Mouse (Mus musculus) midbrain, embryonic 11.5 days (tissue): ENCODE measurements at regions not wholly inside any gene's neighbourhood (a gene's known extent, or its start where the extent isn't known, plus 50 kb on each side); places are given as distances from the start of the nearest gene placed in this dataset.

Experiments
- ATAC-seq: fragments of 200-750 bp; cut with Nextera tagmentation; 2 replicates; pipeline ENCODE4 v1.8.0; 2017; ENCODE audit warnings: moderate TSS enrichment, moderate library complexity; ENCODE audit not compliant: low FRiP score
- DNase-seq: peaks from one replicate; pipeline ENCODE4 v3.0.0; 2015; ENCODE audit warnings: low spot score; ENCODE audit errors: missing footprints
- H3K27ac ChIP-seq: fragments of 300-500 bp; sonication (generic); 2 replicates; pipeline ENCODE4 v1.5.1; 2014; ENCODE audit warnings: low read depth, low read length
- H3K27me3 ChIP-seq: fragments of 300-500 bp; sonication (generic); 2 replicates; pipeline ENCODE4 v1.6.1; 2014; ENCODE audit warnings: mild to moderate bottlenecking, low read length, moderate library complexity, mixed read lengths; ENCODE audit not compliant: control insufficient read depth, insufficient read depth
- H3K36me3 ChIP-seq: fragments of 300-500 bp; sonication (generic); 2 replicates; pipeline ENCODE4 v1.6.1; 2014; ENCODE audit warnings: mild to moderate bottlenecking, low read length, moderate library complexity, mixed read lengths; ENCODE audit not compliant: control insufficient read depth, insufficient read depth
- H3K4me1 ChIP-seq: fragments of 300-500 bp; sonication (generic); 2 replicates; pipeline ENCODE4 v1.6.1; 2014; ENCODE audit warnings: low read length; ENCODE audit not compliant: control insufficient read depth, insufficient read depth
- H3K4me2 ChIP-seq: fragments of 300-500 bp; sonication (generic); 2 replicates; pipeline ENCODE4 v1.6.1; 2014; ENCODE audit warnings: mild to moderate bottlenecking, moderate library complexity
- H3K4me3 ChIP-seq: fragments of 300-500 bp; sonication (generic); 2 replicates; pipeline ENCODE4 v1.5.1; 2014; ENCODE audit warnings: low read depth, low read length
- H3K9ac ChIP-seq: fragments of 300-500 bp; sonication (generic); 2 replicates; pipeline ENCODE4 v1.6.1; 2014; ENCODE audit warnings: low read length
- H3K9me3 ChIP-seq: fragments of 300-500 bp; sonication (generic); 2 replicates; pipeline ENCODE4 v1.6.1; 2016; ENCODE audit warnings: low read length; ENCODE audit not compliant: control insufficient read depth
- WGBS: fragments of 180-500 bp; shearing (Covaris S2); extraction: QIAGEN DNeasy Blood & Tissue Kit; methylation state at CpG from one replicate; pipeline ENCODE4 v1.1.7; 2014; 5-methylcytosine and 5-hydroxymethylcytosine counted together

- H3K27ac ChIP-seq: no peak overlapping the region
- H3K4me1 ChIP-seq: no peaks in the 10 kb centered on the region
- no peak overlapping the region for H3K9ac ChIP-seq
- no peak overlapping the region for H3K4me3 ChIP-seq
- ATAC-seq (peak; percentile 67), DNase-seq (peak; percentile 82)
- no peaks in the 10 kb centered on the region for H3K36me3 ChIP-seq
- no peaks in the 10 kb centered on the region for H3K27me3 ChIP-seq
- H3K4me2 ChIP-seq: no peak overlapping the region
- WGBS: 56% methylated on average over 2 of the region's 2 CpGs
- H3K9me3 ChIP-seq: no peaks in the 10 kb centered on the region
Observed at GRCm38 (mm10) chr14:90600554-90600953, 2129.4 kb upstream of the Pcdh20 start.
